Mouse (Mus musculus) stomach, embryonic 16.5 days (tissue): ENCODE measurements around the gene Cit. TPM values are rescaled to one million over a fixed set of nuclear protein-coding genes. Genes with fewer than 3 reads are reported as not detected.

ENCODE experiments used
- ATAC-seq: fragments of 200-750 bp; cut with Nextera tagmentation; 2 replicates; pipeline ENCODE4 v1.8.0; 2017; ENCODE audit warnings: moderate number of reproducible peaks, moderate TSS enrichment; ENCODE audit not compliant: insufficient read depth, low FRiP score
- H3K27ac ChIP-seq: fragments of 300-500 bp; sonication (generic); 2 replicates; pipeline ENCODE4 v1.5.1; 2014; ENCODE audit warnings: low read length
- H3K27me3 ChIP-seq: fragments of 300-500 bp; sonication (generic); 2 replicates; pipeline ENCODE4 v1.6.1; 2014; ENCODE audit warnings: low read length, control low read depth, mixed read lengths; ENCODE audit not compliant: control insufficient read depth, insufficient read depth
- H3K36me3 ChIP-seq: fragments of 300-500 bp; sonication (generic); 2 replicates; pipeline ENCODE4 v1.6.1; 2014; ENCODE audit warnings: low read length; ENCODE audit not compliant: control insufficient read depth, insufficient read depth
- H3K4me1 ChIP-seq: fragments of 300-500 bp; sonication (generic); 2 replicates; pipeline ENCODE4 v1.6.1; 2014; ENCODE audit warnings: low read length, control low read depth, mixed read lengths; ENCODE audit not compliant: control insufficient read depth, insufficient read depth
- H3K4me2 ChIP-seq: fragments of 300-500 bp; sonication (generic); 2 replicates; pipeline ENCODE4 v1.6.1; 2014; ENCODE audit warnings: low read depth, low read length, mixed read lengths
- H3K4me3 ChIP-seq: fragments of 300-500 bp; sonication (generic); replicated peaks from 2 replicates; pipeline ENCODE4 v1.5.1; 2014; ENCODE audit warnings: mild to moderate bottlenecking, low read length
- H3K9ac ChIP-seq: fragments of 300-500 bp; sonication (generic); 2 replicates; pipeline ENCODE4 v1.6.1; 2014; ENCODE audit warnings: low read length
- H3K9me3 ChIP-seq: fragments of 300-500 bp; sonication (generic); replicated peaks from 2 replicates; pipeline ENCODE4 v1.6.1; 2016; ENCODE audit warnings: low read length, control low read depth; ENCODE audit not compliant: control insufficient read depth
- WGBS: fragments of 180-500 bp; shearing (Covaris S2); extraction: QIAGEN DNeasy Blood & Tissue Kit; methylation state at CpG from one replicate; pipeline ENCODE4 v1.1.7; 2014; 5-methylcytosine and 5-hydroxymethylcytosine counted together
- polyA plus RNA-seq: library from polyadenylated mRNA; unstranded; fragments of >200 nt; fragmentation: Nextera tagmentation; extraction: Ambion mirVana; gene quantifications from 2 replicates; pipeline ENCODE4 v1.2.1, GENCODE M21; 2015

Gene Cit
- polyA plus RNA-seq, 1 experiment from 2014 or later, result 27.9 TPM

DNA sequence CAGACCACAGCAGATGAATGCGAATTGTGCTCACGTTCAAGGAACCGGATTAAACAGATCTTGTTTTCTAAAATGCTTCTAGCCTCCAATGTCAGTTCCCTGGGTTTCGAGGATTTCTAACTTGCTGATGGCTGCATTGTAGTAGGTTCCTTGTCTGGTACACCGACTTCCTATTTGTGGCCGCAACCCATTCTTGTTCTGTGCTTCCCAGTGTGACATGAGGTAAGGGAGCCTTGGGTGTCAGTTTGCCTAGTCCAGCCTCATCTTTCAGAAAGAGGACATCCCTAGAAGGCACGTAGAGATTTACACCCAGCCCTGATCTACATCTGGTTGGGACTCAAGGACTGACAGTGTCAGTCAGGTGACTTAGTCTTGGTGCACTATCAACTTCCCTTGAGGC, 166.6 kb downstream of the Cit start:
- no peak overlapping the region for H3K9ac ChIP-seq
- WGBS, result 90% methylated on average over 7 of the region's 7 CpGs

DNA sequence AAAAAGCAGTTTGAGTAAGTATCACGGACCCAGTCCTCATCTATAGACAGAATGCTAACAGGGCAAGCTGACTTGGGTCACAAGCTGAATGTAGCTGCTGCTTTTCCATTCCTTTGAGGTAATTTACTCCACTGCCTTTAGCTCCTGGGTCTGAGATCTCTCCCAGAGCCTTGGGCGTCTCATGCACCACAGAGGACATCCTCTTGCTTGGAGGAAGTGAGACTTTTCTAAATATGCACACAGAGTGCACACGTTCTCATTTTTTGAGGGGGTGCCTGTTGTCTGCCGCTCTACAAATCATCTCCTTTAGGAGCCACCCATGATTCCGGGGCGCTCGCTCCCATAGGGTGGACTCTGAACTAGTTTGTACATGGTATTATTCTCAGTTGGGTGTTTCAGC, 167.4 kb downstream of the Cit start:
- no peak overlapping the region for H3K4me3 ChIP-seq
- ATAC-seq, result no peak
- H3K27ac ChIP-seq, result no peak overlapping the region
- H3K4me1 ChIP-seq, result no peaks in the 10 kb centered on the region
- WGBS, result 86% methylated on average over 7 of the region's 7 CpGs
- H3K27me3 ChIP-seq, result no peaks in the 10 kb centered on the region
- H3K9me3 ChIP-seq, result no peaks in the 10 kb centered on the region
- H3K4me2 ChIP-seq, result no peak overlapping the region
- H3K36me3 ChIP-seq, result peaks cover 32% of the 10 kb centered on the region
- no peak overlapping the region for H3K9ac ChIP-seq

More for the DNA sequence above, 166.6 kb downstream of the Cit start:
- no peaks in the 10 kb centered on the region for H3K4me1 ChIP-seq
- peaks cover 24% of the 10 kb centered on the region for H3K36me3 ChIP-seq
- no peaks in the 10 kb centered on the region for H3K9me3 ChIP-seq
- no peak for ATAC-seq
- H3K4me2 ChIP-seq, result no peak overlapping the region
- H3K27me3 ChIP-seq, result no peaks in the 10 kb centered on the region
- H3K4me3 ChIP-seq, result no peak overlapping the region
- no peak overlapping the region for H3K27ac ChIP-seq

DNA sequence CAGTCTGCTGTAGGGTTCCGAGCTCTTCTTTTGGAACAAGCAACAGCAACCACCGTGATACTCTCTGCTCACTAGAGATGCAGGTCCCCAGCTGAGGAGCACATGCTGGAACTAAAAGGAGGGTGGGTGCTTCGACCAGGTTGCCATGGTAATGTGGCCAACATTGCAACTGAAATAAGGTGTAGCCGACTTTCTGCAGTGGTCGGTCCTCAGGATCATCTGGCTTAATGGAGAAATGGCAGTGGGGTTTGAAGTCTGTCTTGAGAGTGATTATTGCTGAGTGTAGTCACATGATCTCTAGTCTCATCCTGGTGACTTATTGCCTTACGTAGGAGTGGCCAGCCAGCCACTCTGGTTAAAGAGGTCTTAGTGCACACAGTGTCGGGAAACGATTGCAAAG, 168.7 kb downstream of the Cit start:
- Histone ChIP-seq H3K4me3 (no peak overlapping the region), H3K4me1 (no peaks in the 10 kb centered on the region), H3K27me3 (no peaks in the 10 kb centered on the region), H3K4me2 (no peak overlapping the region), H3K27ac (no peak overlapping the region), H3K9me3 (no peaks in the 10 kb centered on the region), H3K36me3 (peaks cover 37% of the 10 kb centered on the region), H3K9ac (no peak overlapping the region)
- 81% methylated on average over 8 of the region's 8 CpGs for WGBS
- ATAC-seq, result no peak

DNA sequence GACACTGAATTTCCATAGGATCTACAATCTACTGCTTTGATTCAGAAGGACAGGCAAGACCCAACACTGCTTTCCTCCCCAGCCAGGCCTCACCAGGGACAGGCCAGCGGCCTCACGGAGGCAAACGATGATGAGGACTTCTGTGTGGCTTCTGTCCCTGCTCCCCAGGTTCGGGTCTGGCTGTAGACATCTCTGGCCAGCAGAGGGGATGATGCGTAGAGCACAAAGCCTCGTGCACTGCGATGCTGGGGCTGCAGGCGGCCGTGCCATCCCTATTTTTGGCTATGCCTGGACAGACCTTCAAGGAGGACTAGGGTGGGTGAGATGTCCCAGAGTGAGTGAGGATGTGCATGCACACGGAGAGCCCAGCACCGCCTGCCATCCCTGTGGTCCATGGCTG, 169.2 kb downstream of the Cit start:
- ATAC-seq, result no peak
- Histone ChIP-seq H3K9ac (no peak overlapping the region), H3K9me3 (no peaks in the 10 kb centered on the region), H3K4me1 (0 out of 2 replicates have a peak, but pooled peaks cover 3% of the 10 kb centered on the region), H3K4me2 (no peak overlapping the region), H3K36me3 (peaks cover 41% of the 10 kb centered on the region), H3K27me3 (no peaks in the 10 kb centered on the region), H3K4me3 (no peak overlapping the region), H3K27ac (no peak overlapping the region)
- WGBS, result 90% methylated on average over 11 of the region's 11 CpGs

DNA sequence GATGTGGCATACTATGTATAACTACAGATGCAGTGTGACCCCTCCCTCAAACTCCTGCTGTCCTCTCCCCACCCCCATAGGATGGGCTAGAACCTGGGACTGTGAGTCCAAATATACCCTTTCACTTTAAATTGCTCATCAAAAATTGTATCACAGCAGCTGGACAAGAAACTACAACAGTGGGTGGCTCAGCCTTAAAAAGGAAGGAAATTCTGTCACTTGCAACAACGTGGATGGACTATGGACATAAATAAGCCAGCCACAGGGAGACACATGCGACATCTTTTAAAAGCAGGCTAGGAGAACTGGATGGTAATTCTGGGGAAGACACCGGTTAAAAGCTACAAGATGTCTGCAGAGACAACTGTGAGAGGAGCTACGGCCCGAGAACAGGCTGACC, 171.5 kb downstream of the Cit start:
- Histone ChIP-seq H3K4me3 (no peak overlapping the region), H3K27me3 (no peaks in the 10 kb centered on the region), H3K9ac (no peak overlapping the region), H3K4me1 (0 out of 2 replicates have a peak, but pooled peaks cover 3% of the 10 kb centered on the region), H3K9me3 (no peaks in the 10 kb centered on the region), H3K36me3 (peaks cover 47% of the 10 kb centered on the region), H3K27ac (no peak overlapping the region), H3K4me2 (no peak overlapping the region)
- 92% methylated on average over 5 of the region's 5 CpGs for WGBS
- ATAC-seq, result no peak

DNA sequence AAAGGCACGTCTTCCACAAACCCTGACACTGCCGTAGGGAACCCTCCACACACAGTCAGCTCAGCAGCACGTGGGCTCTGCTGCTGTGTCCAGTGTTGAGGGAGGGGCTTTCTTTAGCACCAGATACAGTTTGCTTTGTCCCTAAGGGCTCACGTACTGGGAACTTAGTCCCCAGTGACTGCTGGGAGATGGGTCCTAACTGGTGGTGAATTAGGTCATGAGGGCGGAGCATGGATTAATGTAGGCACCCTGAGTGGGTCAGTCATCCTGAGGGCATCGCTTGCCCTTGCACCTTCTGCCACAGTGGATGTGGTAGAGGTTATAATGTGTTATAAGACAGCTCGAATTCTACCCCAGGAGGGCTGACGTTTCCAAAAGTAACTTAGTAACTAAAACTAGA, 172.3 kb downstream of the Cit start:
- ATAC-seq, result no peak
- 94% methylated on average over 8 of the region's 8 CpGs for WGBS
- Histone ChIP-seq H3K27ac (no peak overlapping the region), H3K4me1 (0 out of 2 replicates have a peak, but pooled peaks cover 3% of the 10 kb centered on the region), H3K9ac (no peak overlapping the region), H3K4me2 (no peak overlapping the region), H3K4me3 (no peak overlapping the region), H3K9me3 (no peaks in the 10 kb centered on the region), H3K27me3 (no peaks in the 10 kb centered on the region), H3K36me3 (peaks cover 47% of the 10 kb centered on the region)

DNA sequence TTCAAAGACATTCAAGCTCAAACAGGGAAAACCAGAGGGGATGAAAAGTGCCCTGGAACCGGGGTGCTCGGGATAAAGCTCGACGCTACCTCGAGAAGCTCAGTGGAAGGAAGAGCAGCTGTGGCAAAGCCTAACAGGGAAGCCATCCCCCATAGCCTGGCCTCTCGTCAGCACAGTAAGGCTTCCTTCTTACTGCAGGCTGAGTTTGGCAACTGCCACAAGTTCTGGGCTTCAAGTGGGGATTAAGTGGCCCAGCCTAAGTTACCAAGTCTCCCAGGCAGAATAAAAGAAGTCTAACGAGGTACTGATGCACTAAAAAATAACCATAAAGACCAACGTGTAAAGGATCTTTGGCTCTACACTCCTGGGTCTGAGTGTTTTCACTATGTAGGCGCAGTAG, 173.1 kb downstream of the Cit start:
- 94% methylated on average over 9 of the region's 9 CpGs for WGBS
- Histone ChIP-seq H3K9ac (no peak overlapping the region), H3K4me2 (no peak overlapping the region), H3K4me3 (no peak overlapping the region), H3K36me3 (peaks cover 44% of the 10 kb centered on the region), H3K27me3 (no peaks in the 10 kb centered on the region), H3K4me1 (peaks cover 7% of the 10 kb centered on the region; the same call in 1 of the 2 replicates), H3K27ac (no peak overlapping the region), H3K9me3 (no peaks in the 10 kb centered on the region)
- ATAC-seq, result no peak

DNA sequence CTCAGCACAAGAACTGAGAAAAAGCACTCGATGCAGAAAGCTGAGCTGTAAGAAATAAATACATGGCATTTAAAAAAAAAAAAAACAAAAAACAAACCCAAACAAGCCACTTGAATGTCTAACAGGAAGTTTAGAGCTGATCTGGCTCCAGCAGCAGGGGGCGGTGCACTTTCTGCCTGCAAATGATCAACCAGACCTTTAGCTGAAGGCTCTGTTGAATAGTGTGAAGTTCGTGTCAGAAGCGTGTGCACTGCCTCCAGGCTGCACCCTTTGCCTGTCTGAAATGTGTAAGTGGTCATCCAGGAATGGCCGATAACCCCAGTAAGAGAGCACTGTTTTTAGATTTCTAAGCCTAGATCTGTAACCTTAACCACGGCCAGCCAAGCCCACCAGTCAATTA, 173.7 kb downstream of the Cit start:
- no peak for ATAC-seq
- Histone ChIP-seq H3K9ac (no peak overlapping the region), H3K4me3 (no peak overlapping the region), H3K27me3 (no peaks in the 10 kb centered on the region), H3K36me3 (peaks cover 41% of the 10 kb centered on the region), H3K4me1 (peaks cover 10% of the 10 kb centered on the region; the same call in 1 of the 2 replicates), H3K9me3 (no peaks in the 10 kb centered on the region), H3K27ac (peak overlapping the region; percentile 43; the same call in 1 of the 2 replicates), H3K4me2 (no peak overlapping the region)
- 72% methylated on average over 6 of the region's 6 CpGs for WGBS

DNA sequence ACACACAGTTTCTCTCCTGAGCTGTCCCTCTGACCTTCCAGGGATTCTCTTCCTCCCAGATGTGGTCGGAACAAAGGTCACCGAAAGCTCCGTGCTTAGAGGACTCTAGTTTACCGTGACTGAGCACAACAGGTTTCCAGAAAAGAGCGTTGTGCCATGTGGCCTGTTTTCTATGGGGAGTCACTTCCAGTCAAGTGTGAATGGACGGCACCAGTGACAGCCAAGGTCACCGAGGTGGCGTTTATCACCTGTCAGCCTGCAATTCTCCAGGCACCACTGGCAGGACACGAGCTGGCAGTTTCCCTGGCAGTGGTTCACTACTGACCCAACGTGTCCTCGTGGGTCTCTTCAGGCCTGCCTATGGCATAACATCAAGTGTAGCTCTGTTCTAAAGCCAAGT, 174.3 kb downstream of the Cit start:
- H3K9ac ChIP-seq, result peak overlapping the region; percentile 19; the same call in 1 of the 2 replicates
- peaks cover 10% of the 10 kb centered on the region; the same call in 1 of the 2 replicates for H3K4me1 ChIP-seq
- no peaks in the 10 kb centered on the region for H3K27me3 ChIP-seq
- H3K4me3 ChIP-seq, result no peak overlapping the region
- no peaks in the 10 kb centered on the region for H3K9me3 ChIP-seq
- WGBS, result 63% methylated on average over 11 of the region's 11 CpGs
- no peak overlapping the region for H3K4me2 ChIP-seq
- peaks cover 35% of the 10 kb centered on the region for H3K36me3 ChIP-seq
- H3K27ac ChIP-seq, result peak overlapping the region; percentile 43; the same call in 1 of the 2 replicates
- no peak for ATAC-seq
